Mouse (Mus musculus) thymus, postnatal 4 days (tissue): ENCODE data around the gene Olfr1082.
"Not testable (repeated sequence)": the region's sequence is repeated elsewhere in the genome, so short reads cannot be mapped to it uniquely, and the experiment has no call there.

Experiments used
- DNase-seq: peaks from one replicate; pipeline ENCODE4 v3.0.0; 2021

Gene Olfr1082

DNA sequence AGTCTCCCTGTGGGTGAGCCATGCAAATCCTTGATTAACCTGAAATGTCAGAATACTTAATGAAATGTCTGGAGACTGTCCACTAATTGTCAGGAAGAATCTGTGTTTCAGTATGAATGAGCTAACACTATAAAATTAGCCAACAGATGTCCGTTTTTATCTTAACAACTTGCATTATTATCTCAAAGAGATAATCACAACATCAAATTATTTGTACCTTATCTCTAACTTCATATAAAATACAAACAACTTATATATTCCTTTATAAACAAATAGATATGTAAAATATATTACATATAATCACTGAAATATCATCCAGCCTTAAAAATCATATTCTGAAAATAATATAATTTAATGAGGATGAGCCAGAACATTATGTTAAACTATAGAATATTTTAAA is at the start of gene Olfr1082:
Olfr1082 (minus strand) TSS at position 101 of the 400 bp plus-strand sequence.
- DNase-seq: not testable (repeated sequence)

DNA sequence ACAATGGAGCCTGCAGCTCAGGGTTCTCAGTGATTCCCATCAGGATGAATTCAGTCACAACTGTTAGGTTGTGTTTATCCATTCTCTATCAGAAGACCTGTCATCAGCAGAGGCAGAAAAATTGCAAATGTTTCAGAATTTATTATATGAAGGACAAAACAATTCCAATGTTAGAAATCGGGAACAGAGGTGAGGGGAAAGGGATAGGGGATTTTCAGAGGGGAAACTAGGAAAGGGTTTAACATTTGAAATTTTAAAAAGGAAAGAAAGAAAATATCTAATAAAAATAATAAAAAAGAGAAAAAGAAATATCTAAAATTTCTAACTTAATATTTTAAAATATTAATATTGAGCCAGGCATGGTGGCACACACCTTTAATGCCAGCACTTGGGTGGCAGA is 40.9 kb upstream of the Olfr1082 start, which contains the start of gene Olfr1084:
Olfr1084 (minus strand) TSS at position 101 of the 400 bp plus-strand sequence.
- not testable (repeated sequence) for DNase-seq

GRCm38 (mm10) chr2:86558135-86558534 is 40.6 kb downstream of the Olfr1082 start, which contains the start of gene Olfr1080:
Olfr1080 (minus strand) TSS chr2:86558235.
- not testable (repeated sequence) for DNase-seq
